Mouse (Mus musculus) layer of hippocampus, adult 9-10 months (tissue): Measurements from ENCODE around the gene Map3k20.

Source experiments
- DNase-seq: peaks from one replicate; pipeline ENCODE4 v3.0.0; 2022; ENCODE audit warnings: low spot score

Map3k20 gene

GRCm38 (mm10) chr2:72382662-72383061, 97.2 kb downstream of the Map3k20 start:
- DNase-seq: no peak

GRCm38 (mm10) chr2:72383321-72383720, 97.9 kb downstream of the Map3k20 start:
- DNase-seq: no peak

- no peak for DNase-seq
Measured at GRCm38 (mm10) chr2:72389411-72389810, 104.0 kb downstream of the Map3k20 start.

GRCm38 (mm10) chr2:72389942-72390341, 104.5 kb downstream of the Map3k20 start:
- peak; percentile 75 for DNase-seq

- no peak for DNase-seq
Measured at GRCm38 (mm10) chr2:72390474-72390873, 105.0 kb downstream of the Map3k20 start.

- DNase-seq: no peak
Measured at GRCm38 (mm10) chr2:72391024-72391423, 105.6 kb downstream of the Map3k20 start.

GRCm38 (mm10) chr2:72391721-72392120, 106.3 kb downstream of the Map3k20 start:
- DNase-seq: no peak

GRCm38 (mm10) chr2:72392316-72392715, 106.9 kb downstream of the Map3k20 start:
- no peak for DNase-seq

- DNase-seq: no peak
Measured at GRCm38 (mm10) chr2:72396934-72397333, 111.5 kb downstream of the Map3k20 start.

- no peak for DNase-seq
Measured at GRCm38 (mm10) chr2:72398227-72398626, 112.8 kb downstream of the Map3k20 start.

- DNase-seq: no peak
Measured at GRCm38 (mm10) chr2:72399469-72400195, 114.2 kb downstream of the Map3k20 start.

- no peak for DNase-seq
Measured at GRCm38 (mm10) chr2:72401290-72401689, 115.9 kb downstream of the Map3k20 start.

- no peak for DNase-seq
Measured at GRCm38 (mm10) chr2:72405621-72406555, 120.5 kb downstream of the Map3k20 start.

GRCm38 (mm10) chr2:72406701-72407100, 121.3 kb downstream of the Map3k20 start:
- DNase-seq: no peak

GRCm38 (mm10) chr2:72407341-72408092, 122.1 kb downstream of the Map3k20 start:
- DNase-seq: no peak

GRCm38 (mm10) chr2:72409968-72410367, 124.5 kb downstream of the Map3k20 start:
- no peak for DNase-seq

- DNase-seq: no peak
Measured at GRCm38 (mm10) chr2:72412266-72412665, 126.8 kb downstream of the Map3k20 start.

GRCm38 (mm10) chr2:72415416-72415815, 130.0 kb downstream of the Map3k20 start:
- no peak for DNase-seq

GRCm38 (mm10) chr2:72416095-72417080, 131.0 kb downstream of the Map3k20 start:
- DNase-seq: no peak

GRCm38 (mm10) chr2:72420561-72420960, 135.1 kb downstream of the Map3k20 start:
- no peak for DNase-seq

- DNase-seq: no peak
Measured at GRCm38 (mm10) chr2:72424656-72425055, 139.2 kb downstream of the Map3k20 start.
